8 mouse cellular contexts compared by ENCODE assay signal in the genomic region with DNA sequence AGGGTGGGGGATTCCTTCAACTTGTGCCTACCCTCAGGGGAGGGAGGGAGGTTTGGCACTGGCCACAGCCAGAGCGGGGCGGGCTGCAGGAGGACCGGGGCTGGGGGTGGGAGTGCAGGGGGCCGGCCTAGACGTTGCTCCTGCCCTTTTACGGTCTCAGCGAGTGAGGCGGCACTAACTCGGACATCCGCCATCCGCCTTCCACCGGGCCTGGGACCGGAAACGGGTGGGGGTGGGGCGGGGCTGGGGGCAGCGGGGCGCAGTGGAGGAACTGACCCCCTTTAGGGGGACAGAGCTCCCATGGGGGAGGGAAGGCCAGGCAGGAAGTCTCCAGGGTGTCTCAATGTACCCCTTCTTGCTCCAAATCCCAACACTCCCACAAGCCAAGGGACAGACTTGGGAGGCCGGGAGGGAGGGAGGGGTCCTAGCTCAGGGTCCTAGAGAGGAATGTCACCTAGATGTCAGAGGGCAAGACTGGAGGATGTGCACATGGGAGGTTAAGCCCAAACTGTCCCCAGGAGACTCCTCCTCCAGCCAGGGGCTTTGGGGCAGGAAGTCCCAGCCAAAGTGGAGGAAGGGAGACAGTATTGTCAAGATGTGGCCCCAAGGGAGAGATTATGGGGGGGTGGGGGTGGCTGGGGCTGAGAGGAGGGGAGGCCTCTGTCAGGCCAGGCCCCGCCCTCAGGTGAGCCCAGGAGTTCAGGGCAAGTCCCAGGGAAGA. TPM values are rescaled to one million over a fixed set of nuclear protein-coding genes. Genes with fewer than 3 reads are reported as not detected.
DNase-seq lines count a peak whose midpoint lies in the region; ATAC-seq and TF ChIP-seq lines count a peak whose summit lies in the region.

No protein-coding gene starts in this region.

- H3K27ac ChIP-seq in embryonic facial prominence, embryonic 11.5 days (replicated peaks; ENCODE audit: low read depth, low read length), result 0 out of 2 replicates have a peak overlapping the region, but pooled peaks have one; percentile 56
- H3K27ac ChIP-seq in heart, embryonic 16.5 days (ENCODE audit: low read length), result peak overlapping the region; percentile 98
- peak overlapping the region; percentile 71 for H3K27ac ChIP-seq in macrophage
- H3K27ac ChIP-seq in stomach, postnatal 0 days (replicated peaks), result peak overlapping the region; percentile 97

- DNase-seq in urinary bladder, postnatal 4 days (ENCODE audit: low spot score in 2 of 2), result peak; percentile 69
- DNase-seq in urinary bladder, postnatal 10 days (ENCODE audit: low spot score), result no peak
- DNase-seq in embryonic facial prominence, embryonic 11.5 days (ENCODE audit: low spot score), result peak; percentile 48
- DNase-seq in kidney, postnatal 14 days, result peak; percentile 90
- DNase-seq in stomach, postnatal 0 days (ENCODE audit: low spot score), result peak; percentile 87

- H3K4me2 ChIP-seq in embryonic facial prominence, embryonic 11.5 days (ENCODE audit: low read depth, low read length), result peak overlapping the region; percentile 98
- peak overlapping the region; percentile 86 for H3K4me2 ChIP-seq in heart, embryonic 16.5 days (ENCODE audit: low read depth, low read length)
- peak overlapping the region; percentile 98 for H3K4me2 ChIP-seq in stomach, postnatal 0 days (replicated peaks; ENCODE audit: low read depth)

- WGBS in embryonic facial prominence, embryonic 11.5 days, result under 1% methylated on average over 19 of the region's 19 CpGs
- WGBS in heart, embryonic 16.5 days, result 1% methylated on average over 19 of the region's 19 CpGs
- 3% methylated on average over 18 of the region's 19 CpGs for WGBS in macrophage (ENCODE audit: missing documents)
- 7% methylated on average over 13 of the region's 19 CpGs for WGBS in stomach, postnatal 0 days

- no peaks in the 10 kb centered on the region for H3K36me3 ChIP-seq in embryonic facial prominence, embryonic 11.5 days (replicated peaks; ENCODE audit: control insufficient read depth, insufficient read depth, low read depth, low read length)
- no peaks in the 10 kb centered on the region; the same call in 1 of the 2 replicates for H3K36me3 ChIP-seq in heart, embryonic 16.5 days (ENCODE audit: control insufficient read depth, insufficient read depth)
- peaks cover 3% of the 10 kb centered on the region; the same call in 1 of the 2 replicates for H3K36me3 ChIP-seq in macrophage (ENCODE audit: inconsistent target)
- H3K36me3 ChIP-seq in stomach, postnatal 0 days (ENCODE audit: control insufficient read depth, insufficient read depth, low read length), result no peaks in the 10 kb centered on the region

- no peak for TF ChIP-seq CTCF in stomach, postnatal 0 days (IDR thresholded peaks at IDR 0.05; ENCODE audit: low read depth)

- peaks cover 63% of the 10 kb centered on the region for H3K79me2 ChIP-seq in macrophage (ENCODE audit: inconsistent target)

- H3K4me3 ChIP-seq in embryonic facial prominence, embryonic 11.5 days (ENCODE audit: low read depth, low read length), result peak overlapping the region; percentile 96
- H3K4me3 ChIP-seq in heart, embryonic 16.5 days (ENCODE audit: low read length), result peak overlapping the region; percentile 76
- peak overlapping the region; percentile 82 for H3K4me3 ChIP-seq in macrophage (ENCODE audit: inconsistent target)
- peak overlapping the region; percentile 93 for H3K4me3 ChIP-seq in stomach, postnatal 0 days (ENCODE audit: low read depth, low read length)

- peak overlapping the region; percentile 35 for H3K9ac ChIP-seq in embryonic facial prominence, embryonic 11.5 days (replicated peaks; ENCODE audit: low read length)
- H3K9ac ChIP-seq in heart, embryonic 16.5 days (ENCODE audit: low read length), result peak overlapping the region; percentile 94
- H3K9ac ChIP-seq in stomach, postnatal 0 days (ENCODE audit: low read length), result peak overlapping the region; percentile 91

- no peaks in the 10 kb centered on the region for H3K9me3 ChIP-seq in embryonic facial prominence, embryonic 11.5 days (replicated peaks; ENCODE audit: control insufficient read depth, low read length)
- H3K9me3 ChIP-seq in heart, embryonic 16.5 days (replicated peaks; ENCODE audit: control insufficient read depth, low read length), result no peaks in the 10 kb centered on the region
- no peaks in the 10 kb centered on the region for H3K9me3 ChIP-seq in stomach, postnatal 0 days (ENCODE audit: control insufficient read depth, low read length)

- H3K27me3 ChIP-seq in embryonic facial prominence, embryonic 11.5 days (ENCODE audit: control insufficient read depth, insufficient read depth, low read length), result no peaks in the 10 kb centered on the region
- H3K27me3 ChIP-seq in heart, embryonic 16.5 days (ENCODE audit: control insufficient read depth, insufficient read depth, low read length), result no peaks in the 10 kb centered on the region
- no peaks in the 10 kb centered on the region for H3K27me3 ChIP-seq in stomach, postnatal 0 days (ENCODE audit: control insufficient read depth, insufficient read depth, low read length)

- ATAC-seq in embryonic facial prominence, embryonic 11.5 days (replicated peaks; ENCODE audit: insufficient number of reproducible peaks, low FRiP score, low TSS enrichment, low read depth), result no peak
- ATAC-seq in heart, embryonic 16.5 days (replicated peaks; ENCODE audit: extremely low read depth, insufficient read depth, low FRiP score), result peak; percentile 80
- peak; percentile 63 for ATAC-seq in stomach, postnatal 0 days (ENCODE audit: low FRiP score, low TSS enrichment)
- ATAC-seq in megakaryocyte-erythroid progenitor cell, adult 5-6 weeks (replicated peaks; ENCODE audit: low FRiP score, low TSS enrichment, poor library complexity, severe bottlenecking), result no peak

- H3K4me1 ChIP-seq in embryonic facial prominence, embryonic 11.5 days (ENCODE audit: control insufficient read depth, insufficient read depth, low read length), result peaks cover 9% of the 10 kb centered on the region
- peaks cover 49% of the 10 kb centered on the region for H3K4me1 ChIP-seq in heart, embryonic 16.5 days (ENCODE audit: control insufficient read depth, insufficient read depth, low read length)
- peaks cover 4% of the 10 kb centered on the region; the same call in 1 of the 2 replicates for H3K4me1 ChIP-seq in stomach, postnatal 0 days (replicated peaks; ENCODE audit: control insufficient read depth, insufficient read depth)

- no peak for TF ChIP-seq EP300 in stomach, postnatal 0 days (optimal IDR thresholded peaks at IDR 0.05)

RNA-seq across cellular contexts. Expression of gene Vasp, which starts 1.7 kb away (rescaled TPM):
- 53.2 and 54.9 TPM in 2 replicates for polyA plus RNA-seq in embryonic facial prominence, embryonic 11.5 days (2014; fragmentation: Nextera tagmentation; extraction: Ambion mirVana)
- 84.0 and 86.1 TPM in 2 replicates for polyA plus RNA-seq in heart, embryonic 16.5 days (2015; fragmentation: Nextera tagmentation; extraction: Ambion mirVana)
- total RNA-seq in macrophage (2018; cell fraction: chromatin; rRNA removed), result 100 to 1,000 TPM in 23 of 26 experiments, 10 to 100 TPM in 3; 79.0 to 988 (median 340) TPM
- total RNA-seq in macrophage (2018; cell fraction: cytosol; rRNA removed), result 100 to 1,000 TPM in 18 of 26 experiments, 10 to 100 TPM in 8; 56.8 to 437 (median 218) TPM
- 100 to 1,000 TPM in 23 of 26 experiments, 10 to 100 TPM in 3; 51.8 to 590 (median 307) TPM for total RNA-seq in macrophage (2018; cell fraction: nucleus; rRNA removed)
- polyA plus RNA-seq in macrophage (2018), result 29.1 to 79.7 TPM (median 69.5 TPM) in 3 replicates
- 108 and 120 TPM in 2 replicates for polyA plus RNA-seq in stomach, postnatal 0 days (2015; fragmentation: Nextera tagmentation; extraction: Ambion mirVana)
- total RNA-seq in megakaryocyte-erythroid progenitor cell, adult 5-6 weeks (2014; fragmentation: Nextera tagmentation), result 19.3 and 34.8 TPM in 2 replicates
- 27.9 and 53.7 TPM in 2 replicates for total RNA-seq in megakaryocyte-erythroid progenitor cell, adult 5-6 weeks (2017)

RNA-seq across cellular contexts. Expression of gene Ppm1n, which starts 10.0 kb away (rescaled TPM):
- not detected in 2 replicates for polyA plus RNA-seq in embryonic facial prominence, embryonic 11.5 days (2014; fragmentation: Nextera tagmentation; extraction: Ambion mirVana)
- 0.11 TPM in 1 of 2 replicates, not detected in the other for polyA plus RNA-seq in heart, embryonic 16.5 days (2015; fragmentation: Nextera tagmentation; extraction: Ambion mirVana)
- total RNA-seq in macrophage (2018; cell fraction: chromatin; rRNA removed), result 10 to 100 TPM in 1 of 26 experiments, 1 to 10 TPM in 12, under 1 TPM in 2, not detected in 11; 0.41 to 17.6 (median 3.0) TPM
- total RNA-seq in macrophage (2018; cell fraction: cytosol; rRNA removed), result 1 to 10 TPM in 1 of 26 experiments, under 1 TPM in 14, not detected in 11; 0.05 to 1.1 (median 0.72) TPM
- 1 to 10 TPM in 11 of 26 experiments, under 1 TPM in 2, not detected in 13; 0.52 to 6.8 (median 3.9) TPM for total RNA-seq in macrophage (2018; cell fraction: nucleus; rRNA removed)
- polyA plus RNA-seq in macrophage (2018), result 0.38 TPM in 1 of 3 replicates, not detected in the others
- 0.17 and 0.21 TPM in 2 replicates for polyA plus RNA-seq in stomach, postnatal 0 days (2015; fragmentation: Nextera tagmentation; extraction: Ambion mirVana)
- not detected in 2 replicates for total RNA-seq in megakaryocyte-erythroid progenitor cell, adult 5-6 weeks (2014; fragmentation: Nextera tagmentation)
- not detected in 2 replicates for total RNA-seq in megakaryocyte-erythroid progenitor cell, adult 5-6 weeks (2017)

RNA-seq across cellular contexts. Expression of gene Rtn2, which starts 12.5 kb away (rescaled TPM):
- 15.8 and 17.5 TPM in 2 replicates for polyA plus RNA-seq in embryonic facial prominence, embryonic 11.5 days (2014; fragmentation: Nextera tagmentation; extraction: Ambion mirVana)
- polyA plus RNA-seq in heart, embryonic 16.5 days (2015; fragmentation: Nextera tagmentation; extraction: Ambion mirVana), result 27.4 and 28.5 TPM in 2 replicates
- total RNA-seq in macrophage (2018; cell fraction: chromatin; rRNA removed), result 10 to 100 TPM in 1 of 26 experiments, 1 to 10 TPM in 13, under 1 TPM in 7, not detected in 5; 0.20 to 21.6 (median 1.8) TPM
- total RNA-seq in macrophage (2018; cell fraction: cytosol; rRNA removed), result 1 to 10 TPM in 13 of 26 experiments, under 1 TPM in 12, not detected in 1; 0.14 to 6.2 (median 2.0) TPM
- total RNA-seq in macrophage (2018; cell fraction: nucleus; rRNA removed), result 1 to 10 TPM in 15 of 26 experiments, under 1 TPM in 7, not detected in 4; 0.15 to 8.6 (median 2.9) TPM
- polyA plus RNA-seq in macrophage (2018), result 0.09 to 0.52 TPM (median 0.32 TPM) in 3 replicates
- polyA plus RNA-seq in stomach, postnatal 0 days (2015; fragmentation: Nextera tagmentation; extraction: Ambion mirVana), result 10.1 and 12.1 TPM in 2 replicates
- total RNA-seq in megakaryocyte-erythroid progenitor cell, adult 5-6 weeks (2014; fragmentation: Nextera tagmentation), result not detected in 2 replicates
- total RNA-seq in megakaryocyte-erythroid progenitor cell, adult 5-6 weeks (2017), result not detected in 2 replicates

RNA-seq across cellular contexts. Expression of gene Fosb, which starts 40.0 kb away (rescaled TPM):
- not detected in 2 replicates for polyA plus RNA-seq in embryonic facial prominence, embryonic 11.5 days (2014; fragmentation: Nextera tagmentation; extraction: Ambion mirVana)
- polyA plus RNA-seq in heart, embryonic 16.5 days (2015; fragmentation: Nextera tagmentation; extraction: Ambion mirVana), result 0.24 and 0.34 TPM in 2 replicates
- 100 to 1,000 TPM in 4 of 26 experiments, 10 to 100 TPM in 4, 1 to 10 TPM in 13, under 1 TPM in 5; 0.25 to 730 (median 3.1) TPM for total RNA-seq in macrophage (2018; cell fraction: chromatin; rRNA removed)
- total RNA-seq in macrophage (2018; cell fraction: cytosol; rRNA removed), result 100 to 1,000 TPM in 3 of 26 experiments, 10 to 100 TPM in 8, 1 to 10 TPM in 8, under 1 TPM in 7; 0.20 to 141 (median 4.6) TPM
- 100 to 1,000 TPM in 3 of 26 experiments, 10 to 100 TPM in 9, 1 to 10 TPM in 9, under 1 TPM in 5; 0.30 to 353 (median 7.2) TPM for total RNA-seq in macrophage (2018; cell fraction: nucleus; rRNA removed)
- 0.74 to 2.0 TPM (median 1.2 TPM) in 3 replicates for polyA plus RNA-seq in macrophage (2018)
- 0.21 and 0.38 TPM in 2 replicates for polyA plus RNA-seq in stomach, postnatal 0 days (2015; fragmentation: Nextera tagmentation; extraction: Ambion mirVana)
- total RNA-seq in megakaryocyte-erythroid progenitor cell, adult 5-6 weeks (2014; fragmentation: Nextera tagmentation), result 4.2 and 4.8 TPM in 2 replicates
- 52.4 and 77.0 TPM in 2 replicates for total RNA-seq in megakaryocyte-erythroid progenitor cell, adult 5-6 weeks (2017)

RNA-seq across cellular contexts. Expression of gene Opa3, which starts 41.7 kb away (rescaled TPM):
- polyA plus RNA-seq in embryonic facial prominence, embryonic 11.5 days (2014; fragmentation: Nextera tagmentation; extraction: Ambion mirVana), result 39.5 and 45.5 TPM in 2 replicates
- polyA plus RNA-seq in heart, embryonic 16.5 days (2015; fragmentation: Nextera tagmentation; extraction: Ambion mirVana), result 40.4 and 41.8 TPM in 2 replicates
- total RNA-seq in macrophage (2018; cell fraction: chromatin; rRNA removed), result 10 to 100 TPM; 13.1 to 57.2 (median 32.7) TPM
- 10 to 100 TPM; 19.6 to 42.0 (median 27.8) TPM for total RNA-seq in macrophage (2018; cell fraction: cytosol; rRNA removed)
- 10 to 100 TPM; 20.8 to 47.2 (median 34.9) TPM for total RNA-seq in macrophage (2018; cell fraction: nucleus; rRNA removed)
- 17.8 to 20.2 TPM (median 18.5 TPM) in 3 replicates for polyA plus RNA-seq in macrophage (2018)
- polyA plus RNA-seq in stomach, postnatal 0 days (2015; fragmentation: Nextera tagmentation; extraction: Ambion mirVana), result 20.3 and 20.7 TPM in 2 replicates
- total RNA-seq in megakaryocyte-erythroid progenitor cell, adult 5-6 weeks (2014; fragmentation: Nextera tagmentation), result 22.3 and 22.6 TPM in 2 replicates
- 17.1 and 21.2 TPM in 2 replicates for total RNA-seq in megakaryocyte-erythroid progenitor cell, adult 5-6 weeks (2017)

Comparison
In these comparisons a context has a peak if more than half of its experiments do, and no peak if none do; other contexts are left out.
1. ATAC-seq: peak in heart, embryonic 16.5 days (single experiment) and stomach, postnatal 0 days (single experiment); none in embryonic facial prominence, embryonic 11.5 days (single experiment) and megakaryocyte-erythroid progenitor cell, adult 5-6 weeks (single experiment).
2. H3K9ac ChIP-seq: peak in every context shown above with its lines; median percentile 94 in heart, embryonic 16.5 days; 91 in stomach, postnatal 0 days; 35 in embryonic facial prominence, embryonic 11.5 days.
3. Peak in every context shown above with its lines, with median percentiles within 50 percentile points of each other: H3K27ac ChIP-seq, H3K4me2 ChIP-seq and H3K4me3 ChIP-seq.